Comparison of ENCODE assay signal across 15 mouse cellular contexts in the genomic region with DNA sequence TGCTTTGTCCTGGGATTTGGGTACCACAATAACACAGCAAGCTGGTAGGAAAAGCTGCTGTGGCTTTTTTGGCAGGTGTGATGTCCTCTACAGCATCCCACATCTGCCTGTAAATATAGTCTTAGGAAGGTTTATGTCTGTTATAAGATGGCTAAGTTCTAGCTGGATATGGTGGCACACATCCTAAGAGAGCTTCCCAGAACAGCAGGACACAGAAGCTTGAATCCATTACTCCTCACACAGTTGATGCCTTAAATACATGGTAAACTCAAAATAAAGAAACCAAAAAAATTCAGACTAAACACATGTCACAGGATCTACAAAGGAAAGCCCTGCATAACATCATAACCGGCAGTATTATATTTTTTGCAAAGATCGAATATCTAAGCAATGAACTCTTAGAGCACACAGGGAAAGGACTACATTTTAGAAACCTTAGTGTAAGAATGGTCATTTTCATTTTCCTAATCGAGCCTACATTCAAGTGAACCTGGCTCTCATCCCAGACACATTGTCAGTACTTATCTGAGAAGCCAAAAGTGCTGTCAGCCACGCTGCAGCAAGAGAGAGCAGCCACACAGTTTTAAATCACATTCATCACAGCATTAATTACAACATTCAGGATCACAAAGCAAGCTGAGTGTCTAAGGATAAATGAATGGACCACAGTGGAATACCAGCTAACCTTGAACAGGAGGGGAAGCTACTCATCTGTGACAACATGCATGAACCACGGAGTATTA.
DNase-seq lines count a peak whose midpoint lies in the region; ATAC-seq and TF ChIP-seq lines count a peak whose summit lies in the region.
"Had no signal": no experiment of that assay in that cellular context is flagged by ENCODE, and none has a peak within 500 bp of the region (broad histone marks: within the 10 kb centered on the region; RNA-seq: fewer than 3 reads in every experiment).

No protein-coding gene starts in this region.

- no peaks in the 10 kb centered on the region for H3K36me3 ChIP-seq in hindbrain, postnatal 0 days (ENCODE audit: insufficient read depth, low read length)
- H3K36me3 ChIP-seq in hindbrain, embryonic 16.5 days (ENCODE audit: control insufficient read depth, insufficient read depth, low read length): no peaks in the 10 kb centered on the region
- no peaks in the 10 kb centered on the region for H3K36me3 ChIP-seq in midbrain, embryonic 14.5 days (ENCODE audit: control insufficient read depth, insufficient read depth, low read length)
- H3K36me3 ChIP-seq in midbrain, embryonic 11.5 days (ENCODE audit: control insufficient read depth, insufficient read depth, low read length): no peaks in the 10 kb centered on the region
- H3K36me3 ChIP-seq: embryonic facial prominence, embryonic 12.5 days; hindbrain, embryonic 10.5 days; liver, embryonic 15.5 days had no signal

- H3K4me1 ChIP-seq in hindbrain, postnatal 0 days (ENCODE audit: insufficient read depth, low read length): no peaks in the 10 kb centered on the region
- no peaks in the 10 kb centered on the region; the same call in 1 of the 2 replicates for H3K4me1 ChIP-seq in hindbrain, embryonic 16.5 days (ENCODE audit: control insufficient read depth, insufficient read depth, low read depth, low read length)
- H3K4me1 ChIP-seq in midbrain, embryonic 14.5 days (ENCODE audit: control insufficient read depth, insufficient read depth, low read length): peaks cover 12% of the 10 kb centered on the region
- H3K4me1 ChIP-seq in midbrain, embryonic 11.5 days (ENCODE audit: control insufficient read depth, insufficient read depth, low read length): no peaks in the 10 kb centered on the region
- H3K4me1 ChIP-seq: embryonic facial prominence, embryonic 12.5 days; hindbrain, embryonic 10.5 days; liver, embryonic 15.5 days had no signal

- no peaks in the 10 kb centered on the region for H3K27me3 ChIP-seq in hindbrain, postnatal 0 days (ENCODE audit: insufficient read depth, low read length)
- H3K27me3 ChIP-seq in hindbrain, embryonic 16.5 days (replicated peaks; ENCODE audit: control insufficient read depth, insufficient read depth, low read length): no peaks in the 10 kb centered on the region
- H3K27me3 ChIP-seq in midbrain, embryonic 14.5 days (ENCODE audit: control insufficient read depth, insufficient read depth, low read length): no peaks in the 10 kb centered on the region
- H3K27me3 ChIP-seq in midbrain, embryonic 11.5 days (ENCODE audit: control insufficient read depth, insufficient read depth, low read length): no peaks in the 10 kb centered on the region
- H3K27me3 ChIP-seq: embryonic facial prominence, embryonic 12.5 days; liver, embryonic 15.5 days had no signal

- 49% methylated on average over 5 of the region's 5 CpGs for WGBS in hindbrain, postnatal 0 days
- 51% methylated on average over 5 of the region's 5 CpGs for WGBS in hindbrain, embryonic 16.5 days
- 63% methylated on average over 5 of the region's 5 CpGs for WGBS in midbrain, embryonic 14.5 days
- WGBS in midbrain, embryonic 11.5 days: 83% methylated on average over 5 of the region's 5 CpGs

- DNase-seq in embryo, embryonic 10.5 days (ENCODE audit: low spot score): peak; percentile 3
- DNase-seq in embryo, embryonic 10 days (ENCODE audit: low spot score): no peak
- DNase-seq in hindbrain, postnatal 0 days (ENCODE audit: low spot score): peak; percentile 48
- DNase-seq in midbrain, embryonic 14.5 days: peak; percentile 18
- no peak for DNase-seq in midbrain, embryonic 11.5 days (ENCODE audit: low spot score, missing footprints)
- peak; percentile 38 for DNase-seq in lung, postnatal 36 days
- no peak for DNase-seq in spleen, adult 12 weeks (ENCODE audit: low spot score)
- DNase-seq: B cell, adult 2 months; cerebellum, adult 11-12 months; spleen, adult 18-20 months had no signal

- no peak overlapping the region for H3K4me2 ChIP-seq in hindbrain, postnatal 0 days (ENCODE audit: low read depth, low read length)
- no peak overlapping the region for H3K4me2 ChIP-seq in hindbrain, embryonic 16.5 days (ENCODE audit: low read length)
- H3K4me2 ChIP-seq in midbrain, embryonic 14.5 days (ENCODE audit: low read length): no peak overlapping the region
- H3K4me2 ChIP-seq in midbrain, embryonic 11.5 days: no peak overlapping the region
- H3K4me2 ChIP-seq: embryonic facial prominence, embryonic 12.5 days; liver, embryonic 15.5 days had no signal

- no peak overlapping the region for H3K4me3 ChIP-seq in hindbrain, postnatal 0 days (ENCODE audit: low read length)
- H3K4me3 ChIP-seq in hindbrain, embryonic 16.5 days (ENCODE audit: low read length): no peak overlapping the region
- H3K4me3 ChIP-seq in midbrain, embryonic 14.5 days (replicated peaks; ENCODE audit: low read depth, low read length): no peak overlapping the region
- no peak overlapping the region for H3K4me3 ChIP-seq in midbrain, embryonic 11.5 days (ENCODE audit: low read depth, low read length)
- H3K4me3 ChIP-seq: embryonic facial prominence, embryonic 12.5 days; hindbrain, embryonic 10.5 days; liver, embryonic 15.5 days had no signal

- no peak for TF ChIP-seq CTCF in hindbrain, postnatal 0 days (IDR thresholded peaks at IDR 0.05; ENCODE audit: low read depth)

- ATAC-seq in hindbrain, postnatal 0 days: no peak
- ATAC-seq in hindbrain, embryonic 16.5 days: no peak; the same call in 1 of the 2 replicates
- ATAC-seq in midbrain, embryonic 14.5 days (ENCODE audit: low FRiP score, low TSS enrichment): no peak
- ATAC-seq in midbrain, embryonic 11.5 days (ENCODE audit: low FRiP score): no peak
- ATAC-seq: midbrain, embryonic 16.5 days had no signal

- H3K27ac ChIP-seq in hindbrain, postnatal 0 days: no peak overlapping the region
- H3K27ac ChIP-seq in hindbrain, embryonic 16.5 days (ENCODE audit: low read depth, low read length): no peak overlapping the region
- H3K27ac ChIP-seq in midbrain, embryonic 14.5 days (replicated peaks; ENCODE audit: low read depth, low read length): no peak overlapping the region
- no peak overlapping the region for H3K27ac ChIP-seq in midbrain, embryonic 11.5 days (ENCODE audit: low read depth, low read length)
- H3K27ac ChIP-seq: embryonic facial prominence, embryonic 12.5 days; hindbrain, embryonic 10.5 days; liver, embryonic 15.5 days had no signal

- no peak overlapping the region for H3K9ac ChIP-seq in hindbrain, postnatal 0 days (replicated peaks; ENCODE audit: low read length)
- H3K9ac ChIP-seq in hindbrain, embryonic 16.5 days (ENCODE audit: low read depth, low read length): no peak overlapping the region
- H3K9ac ChIP-seq in midbrain, embryonic 14.5 days (replicated peaks; ENCODE audit: low read length): no peak overlapping the region
- H3K9ac ChIP-seq in midbrain, embryonic 11.5 days (ENCODE audit: low read length): no peak overlapping the region
- H3K9ac ChIP-seq: embryonic facial prominence, embryonic 12.5 days; liver, embryonic 15.5 days had no signal

- H3K9me3 ChIP-seq in hindbrain, postnatal 0 days (ENCODE audit: low read length): no peaks in the 10 kb centered on the region
- no peaks in the 10 kb centered on the region for H3K9me3 ChIP-seq in hindbrain, embryonic 16.5 days (ENCODE audit: control insufficient read depth, low read length)
- H3K9me3 ChIP-seq in midbrain, embryonic 14.5 days (ENCODE audit: control insufficient read depth, low read length): no peaks in the 10 kb centered on the region
- H3K9me3 ChIP-seq in midbrain, embryonic 11.5 days (ENCODE audit: control insufficient read depth, low read length): no peaks in the 10 kb centered on the region
- H3K9me3 ChIP-seq: embryonic facial prominence, embryonic 12.5 days; hindbrain, embryonic 10.5 days; liver, embryonic 15.5 days had no signal

Comparison
In these comparisons a context has a peak if more than half of its experiments do, and no peak if none do; other contexts are left out.
1. DNase-seq: peak in embryo, embryonic 10.5 days (single experiment), hindbrain, postnatal 0 days (single experiment), midbrain, embryonic 14.5 days (single experiment) and lung, postnatal 36 days (single experiment); none in embryo, embryonic 10 days (single experiment), midbrain, embryonic 11.5 days (single experiment) and spleen, adult 12 weeks (single experiment).